Mouse (Mus musculus) hematopoietic stem cell, adult 5-6 weeks (primary cell): ENCODE results near the gene Spocd1. TPM values are rescaled to one million over a fixed set of nuclear protein-coding genes. Genes with fewer than 3 reads are reported as not detected.

Source experiments
- ATAC-seq, 2 experiments: fragments of 125-278 bp in 1 of 2; replicated peaks in 1 of 2; 2 replicates each; pipeline ENCODE4 v1.8.0; 2016 to 2017; ENCODE audit warnings: inconsistent platforms in 2 of 2, mild to moderate bottlenecking in 2 of 2, moderate number of reproducible peaks in 2 of 2, low read depth in 1 of 2, moderate TSS enrichment in 1 of 2; ENCODE audit not compliant: low FRiP score in 2 of 2, poor library complexity in 2 of 2, severe bottlenecking in 2 of 2, insufficient read depth in 1 of 2, low TSS enrichment in 1 of 2
- total RNA-seq: library from RNA; stranded (forward); fragments of 172-1452, 232-1000 nt; gene quantifications from 2 replicates; pipeline ENCODE4 v1.2.3, GENCODE M21; 2017

The Spocd1 gene
- not detected in 2 replicates for total RNA-seq

- no peak for ATAC-seq
Observed at GRCm38 (mm10) chr4:129928949-129929348, at the start of gene Spocd1. Gene Spocd1 (plus strand): TSS chr4:129929249.

- no peak for ATAC-seq
Observed at GRCm38 (mm10) chr4:129880615-129881014, 48.4 kb upstream of the Spocd1 start.

GRCm38 (mm10) chr4:129881661-129882060, 47.4 kb upstream of the Spocd1 start:
- ATAC-seq = no peak

GRCm38 (mm10) chr4:129882555-129883293, 46.3 kb upstream of the Spocd1 start:
- ATAC-seq = peak; percentile 87 to 90

GRCm38 (mm10) chr4:129884041-129884930, 44.8 kb upstream of the Spocd1 start:
- ATAC-seq = peak; percentile 35 to 47; a peak in 3 of 4 replicates

- no peak for ATAC-seq
Observed at GRCm38 (mm10) chr4:129889661-129890060, 39.4 kb upstream of the Spocd1 start.

GRCm38 (mm10) chr4:129890094-129890493, 39.0 kb upstream of the Spocd1 start:
- ATAC-seq = no peak

GRCm38 (mm10) chr4:129894861-129895260, 34.2 kb upstream of the Spocd1 start:
- no peak; a peak in 1 of 4 replicates for ATAC-seq

GRCm38 (mm10) chr4:129898815-129899214, 30.2 kb upstream of the Spocd1 start:
- peak in 1 of 2 experiments; percentile 81; a peak in 3 of 4 replicates for ATAC-seq

GRCm38 (mm10) chr4:129902394-129902793, 26.7 kb upstream of the Spocd1 start:
- no peak for ATAC-seq

GRCm38 (mm10) chr4:129903577-129903976, 25.5 kb upstream of the Spocd1 start:
- no peak for ATAC-seq

- ATAC-seq = no peak
Observed at GRCm38 (mm10) chr4:129905032-129905431, 24.0 kb upstream of the Spocd1 start.

- ATAC-seq = no peak
Observed at GRCm38 (mm10) chr4:129906016-129906415, 23.0 kb upstream of the Spocd1 start.

GRCm38 (mm10) chr4:129908836-129909235, 20.2 kb upstream of the Spocd1 start:
- ATAC-seq = no peak

- no peak; a peak in 1 of 4 replicates for ATAC-seq
Observed at GRCm38 (mm10) chr4:129909261-129909731, 19.8 kb upstream of the Spocd1 start.

GRCm38 (mm10) chr4:129912998-129913397, 16.1 kb upstream of the Spocd1 start:
- ATAC-seq = no peak

- ATAC-seq = peak; percentile 39 to 66; a peak in 3 of 4 replicates
Observed at GRCm38 (mm10) chr4:129913761-129914644, 15.0 kb upstream of the Spocd1 start.
